Mouse (Mus musculus): ENCODE data around the gene Rbms3.
A peak's percentile ranks its signal among the peaks of the same experiment; 100 is the strongest.

Rbms3 gene

DNA sequence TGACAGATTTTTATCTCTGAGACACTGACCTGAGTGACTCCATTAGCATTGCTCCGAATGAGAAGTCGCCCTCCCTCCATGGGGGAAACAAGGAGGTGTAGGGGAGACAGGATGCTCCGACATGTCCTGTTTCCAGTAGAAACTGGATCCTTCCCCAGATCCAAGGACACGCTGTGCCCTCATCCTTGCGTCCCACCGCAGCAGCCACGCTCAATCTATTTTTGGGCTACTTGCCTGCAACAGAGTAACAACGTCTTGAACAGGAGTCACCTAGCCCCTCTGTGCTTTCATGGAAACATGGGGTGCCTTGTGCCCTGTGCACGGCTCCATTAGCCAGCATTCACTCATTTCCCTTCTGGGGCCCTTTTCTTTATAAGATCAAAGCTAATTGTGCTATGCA lies at the start of gene Rbms3:
Rbms3 (minus strand) TSS at position 143 of the 400 bp plus-strand sequence.
- no peak for DNase-seq (ENCODE audit: low spot score)

DNA sequence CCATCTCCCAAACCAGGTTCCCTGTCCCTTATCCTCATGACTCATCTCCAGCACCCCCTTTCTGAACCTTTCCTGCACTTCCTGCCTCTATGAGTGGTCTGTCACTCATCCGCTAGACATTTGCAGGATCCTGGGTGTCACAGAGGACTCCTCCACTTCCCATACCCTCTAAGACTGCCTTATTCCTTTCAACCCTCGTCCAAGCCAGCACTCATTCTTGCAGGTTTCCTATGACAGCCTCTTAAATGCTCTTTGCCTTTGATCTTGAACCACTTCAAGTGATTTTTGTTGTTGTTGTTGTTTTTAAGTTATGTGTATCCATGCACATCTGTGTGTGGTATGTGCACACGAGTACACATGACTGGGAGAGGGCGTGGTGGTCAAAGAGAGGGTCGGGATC lies 43.6 kb upstream of the Rbms3 start:
- DNase-seq (ENCODE audit: low spot score): no peak

DNA sequence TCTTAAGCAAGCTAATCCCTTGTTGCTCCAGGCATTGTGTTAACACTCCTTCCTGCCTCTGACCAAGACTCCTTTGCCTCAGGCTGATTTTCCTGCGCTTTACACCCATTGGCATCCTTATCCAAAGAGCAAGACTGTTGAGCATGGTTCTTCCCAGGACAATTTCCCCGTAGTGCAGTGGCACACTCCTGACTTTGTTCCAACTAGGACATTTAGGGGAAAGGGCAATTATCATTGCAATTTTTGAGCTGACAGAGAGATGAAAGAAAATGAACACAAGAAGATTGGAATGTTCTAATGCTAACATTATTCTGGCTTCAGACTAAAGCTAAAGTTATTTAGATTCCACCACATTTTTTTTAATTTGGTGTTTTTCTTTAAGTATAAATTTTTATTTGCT lies 24.9 kb upstream of the Rbms3 start:
- no peak for DNase-seq (ENCODE audit: low spot score)

DNA sequence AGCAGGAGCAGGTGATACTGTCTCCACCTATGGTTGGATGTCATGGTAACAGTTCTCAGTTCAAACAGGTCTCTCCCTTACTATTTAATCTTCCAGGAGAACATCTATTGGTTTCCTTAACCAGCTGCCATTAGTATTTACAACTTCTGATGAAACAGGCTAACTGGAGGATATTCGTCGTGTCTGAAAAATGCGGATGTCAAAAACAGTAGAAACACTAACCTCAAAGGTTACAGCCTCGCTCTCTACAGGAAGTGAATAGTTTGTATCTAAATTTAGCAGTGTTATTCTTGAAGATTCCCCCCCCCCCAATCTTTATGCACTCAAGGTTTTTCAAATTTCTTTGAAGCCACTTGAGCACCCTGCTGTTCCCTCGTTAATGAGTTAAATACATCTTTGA lies 23.9 kb upstream of the Rbms3 start:
- DNase-seq (ENCODE audit: low spot score): no peak

DNA sequence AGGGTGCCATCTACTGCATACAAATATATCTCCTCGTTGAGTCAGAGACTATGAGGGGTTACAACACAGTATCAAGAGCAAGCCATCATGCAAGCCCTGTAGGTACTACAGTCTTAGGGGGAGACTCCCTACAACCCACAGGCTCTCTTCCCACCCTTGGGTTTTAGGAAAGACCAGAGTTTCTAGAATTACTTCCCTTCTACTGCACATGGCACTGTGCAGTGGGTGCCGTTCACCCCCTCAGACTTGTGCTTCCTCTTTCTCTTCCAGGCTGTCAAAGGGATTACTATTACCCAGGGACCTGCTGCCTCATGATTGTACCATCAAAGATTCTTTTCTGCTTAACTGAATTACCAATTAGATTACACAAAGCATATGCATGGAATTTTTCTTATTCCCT lies 16.4 kb upstream of the Rbms3 start:
- DNase-seq (ENCODE audit: low spot score): no peak

DNA sequence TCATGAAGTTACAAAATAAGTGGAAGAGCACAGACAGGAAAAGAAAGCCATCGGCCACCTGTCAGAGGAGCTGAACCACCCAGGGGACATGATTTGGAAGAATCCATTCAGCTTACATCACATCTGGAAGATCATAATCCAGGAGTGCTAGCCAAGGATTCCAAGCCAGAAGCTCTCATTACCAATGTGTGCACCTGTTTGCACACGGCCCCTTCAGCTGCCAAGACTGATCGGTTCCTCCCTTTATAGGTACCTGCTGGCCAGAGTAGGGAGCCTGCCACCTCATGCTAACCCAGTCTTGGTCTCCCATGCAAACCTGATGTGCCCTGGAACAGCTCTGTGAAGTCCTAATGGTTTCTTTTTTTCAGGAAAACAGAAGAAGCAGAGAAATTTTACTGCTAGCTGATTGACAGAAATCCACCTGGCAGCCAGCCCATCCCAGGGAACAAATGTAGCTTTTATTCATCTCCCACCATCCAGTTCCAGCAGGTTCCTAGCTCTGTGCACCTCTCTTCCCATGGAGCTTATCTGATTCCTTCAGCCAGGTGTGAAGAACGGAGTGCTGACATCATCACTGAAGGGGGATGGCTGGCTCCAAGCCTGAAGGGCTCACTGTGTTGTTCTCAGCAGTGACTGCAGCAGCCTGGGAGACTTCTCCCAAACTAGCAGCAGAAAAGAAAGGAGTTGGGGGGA lies 11.5 kb upstream of the Rbms3 start:
- no peak for DNase-seq (ENCODE audit: low spot score)

DNA sequence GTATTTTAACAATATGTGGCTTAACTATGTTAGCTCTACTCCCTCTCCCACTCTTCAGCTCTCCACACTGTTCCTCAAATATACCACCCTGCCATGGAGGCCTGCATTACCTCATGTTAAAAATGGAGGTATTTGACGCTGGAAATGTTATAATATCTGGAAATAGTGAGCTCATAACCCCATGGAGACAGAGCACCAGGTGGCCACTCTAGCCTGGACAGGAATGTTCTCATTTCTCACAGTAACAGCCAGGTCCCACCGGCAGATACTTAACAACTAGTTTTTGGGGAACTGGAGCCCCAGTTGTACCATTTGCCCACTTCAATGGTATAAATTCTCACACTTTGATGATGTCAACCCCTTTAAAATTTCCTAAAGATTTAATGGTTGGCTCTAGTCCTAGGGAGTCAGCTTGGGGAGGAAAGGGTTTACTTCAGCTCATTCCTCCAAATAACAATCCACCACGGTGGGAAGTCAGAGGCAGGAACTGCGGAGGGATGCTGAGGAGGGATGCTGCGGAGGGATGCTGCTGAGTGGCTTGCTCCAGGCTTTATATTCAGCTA lies 9.0 kb upstream of the Rbms3 start:
- no peak for DNase-seq (ENCODE audit: low spot score)

DNA sequence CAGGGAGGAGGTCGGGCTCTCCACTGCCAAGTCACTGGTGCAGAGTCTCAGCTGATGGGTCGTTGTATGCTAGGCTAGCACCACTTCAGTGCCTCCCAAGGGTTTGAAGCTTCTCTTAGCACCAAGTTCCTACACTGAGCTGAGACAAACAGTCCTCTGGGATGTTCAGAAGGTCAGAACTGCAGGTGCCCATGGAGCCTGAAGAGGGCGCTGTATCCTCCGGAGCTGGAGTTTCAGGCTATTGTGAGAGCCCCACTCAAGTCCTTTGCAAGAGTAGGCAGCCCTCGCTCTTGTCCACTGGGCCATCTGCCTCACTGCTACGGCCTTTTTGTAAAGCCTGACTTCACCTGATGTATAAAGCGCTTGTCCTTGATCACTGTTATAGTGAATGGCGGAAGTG lies 6.8 kb upstream of the Rbms3 start:
- no peak for DNase-seq (ENCODE audit: low spot score)

DNA sequence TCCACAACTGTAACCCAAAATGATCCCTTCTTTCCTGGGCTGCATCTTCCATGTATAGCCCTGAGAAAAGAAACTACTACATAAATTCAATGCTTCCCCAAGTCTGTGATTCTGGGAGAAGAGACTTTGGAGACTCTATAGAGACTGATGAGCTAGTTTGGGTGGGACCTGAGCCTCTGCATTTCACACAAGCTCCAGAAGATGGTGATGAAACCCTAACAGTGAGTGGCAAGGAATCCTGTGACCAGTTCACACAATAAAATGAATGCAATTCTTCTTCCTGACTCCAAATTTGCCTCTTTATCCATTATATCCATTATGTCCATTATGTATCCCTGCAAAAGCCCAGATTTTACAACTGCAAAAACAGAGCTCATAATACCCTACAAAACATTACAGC lies 2.5 kb downstream of the Rbms3 start:
- no peak for DNase-seq (ENCODE audit: low spot score)

DNA sequence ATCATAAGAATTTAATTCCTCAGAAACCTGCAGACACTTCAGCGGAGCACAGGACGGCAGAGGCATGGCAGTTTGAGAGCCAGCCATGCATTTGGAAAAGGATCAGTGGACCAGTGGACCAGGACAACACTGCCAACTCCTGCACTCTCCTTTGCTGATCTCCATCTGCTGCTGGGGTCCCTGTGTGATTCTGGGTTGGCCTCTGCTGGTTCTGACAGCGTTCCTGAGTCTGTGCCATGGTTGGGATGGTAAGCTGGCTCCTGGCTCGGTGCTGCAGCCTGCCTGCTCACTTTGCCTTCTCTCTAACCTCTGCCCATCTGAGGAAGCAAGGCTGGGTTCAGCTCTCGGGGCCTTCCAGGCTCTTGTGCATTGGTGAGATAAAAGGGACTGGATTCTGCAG lies 28.9 kb downstream of the Rbms3 start:
- DNase-seq (ENCODE audit: low spot score): no peak

DNA sequence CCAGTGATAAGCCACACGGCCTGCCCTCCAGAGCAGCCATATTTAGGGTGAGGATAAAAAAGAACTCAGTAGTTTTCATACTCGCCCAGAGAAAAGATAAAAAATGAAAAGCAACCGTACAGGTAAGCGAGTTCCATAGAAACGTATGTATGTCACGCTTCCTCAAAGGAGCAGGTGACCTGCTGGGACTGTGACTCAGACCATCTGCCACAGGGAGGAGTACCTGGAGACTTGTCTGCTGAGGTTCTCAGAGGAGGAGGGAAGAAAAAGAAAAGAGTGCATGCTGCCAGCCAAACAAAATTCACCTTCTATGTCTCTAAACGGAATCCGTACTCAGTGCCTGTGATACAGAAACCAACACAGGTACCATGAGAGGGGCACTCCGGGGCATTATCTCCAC lies 30.4 kb downstream of the Rbms3 start:
- no peak for DNase-seq (ENCODE audit: low spot score)

DNA sequence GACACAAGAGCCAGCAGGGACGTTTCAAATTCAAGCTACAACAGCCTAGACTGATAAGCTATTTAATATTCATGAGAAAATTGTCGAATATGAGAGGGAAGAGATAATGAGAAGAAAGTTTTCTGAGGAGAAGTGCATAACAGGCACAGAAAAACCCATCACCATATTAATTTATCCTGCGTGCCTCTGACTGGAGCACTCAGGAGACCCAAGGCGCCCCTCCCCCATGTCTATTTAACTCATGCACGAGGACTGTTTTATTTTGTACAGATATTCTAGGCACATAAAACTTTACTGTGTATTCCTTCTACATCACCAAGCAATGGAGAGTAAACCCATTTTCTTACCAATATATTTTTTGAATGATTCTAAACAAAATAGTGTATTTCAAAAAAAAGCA lies 33.6 kb downstream of the Rbms3 start:
- no peak for DNase-seq (ENCODE audit: low spot score)

DNA sequence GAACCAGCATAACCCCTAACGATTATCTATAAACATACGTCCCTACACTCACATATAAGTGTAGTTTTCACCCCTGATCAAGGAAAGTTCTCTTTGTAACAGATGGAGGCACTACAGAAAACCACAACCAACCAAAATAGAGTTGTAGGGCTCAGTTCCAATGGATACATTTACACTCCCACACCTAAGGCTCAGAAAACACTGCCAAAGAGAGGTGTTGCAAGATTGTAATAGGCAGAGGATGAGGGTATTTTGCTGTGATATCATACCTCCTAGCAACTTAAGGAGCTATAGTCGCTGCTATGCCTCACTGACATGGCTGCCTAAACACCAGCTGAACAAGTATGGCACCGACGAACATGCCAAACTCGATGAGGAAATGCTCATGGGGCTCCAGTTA lies 44.4 kb downstream of the Rbms3 start:
- DNase-seq (ENCODE audit: low spot score): no peak

DNA sequence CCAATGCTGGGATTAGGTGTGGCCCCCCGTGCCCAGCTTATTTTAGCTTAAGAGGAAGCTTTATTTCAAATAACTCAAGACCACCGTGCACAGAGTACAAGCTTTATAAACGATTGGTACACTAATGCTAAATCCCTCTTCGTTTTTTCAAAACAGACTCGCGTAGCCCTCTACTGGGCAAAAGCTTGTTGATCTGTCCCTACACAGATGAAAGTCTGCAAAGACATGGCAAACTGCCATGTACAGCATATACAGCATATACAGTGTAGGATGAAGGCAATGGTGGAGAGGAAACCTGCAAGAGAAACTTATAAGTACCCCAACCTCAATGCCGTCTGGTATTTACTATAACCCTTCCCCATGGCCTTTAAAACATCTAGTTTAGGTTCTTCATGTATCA lies 46.1 kb downstream of the Rbms3 start:
- peak; percentile 42 for DNase-seq (ENCODE audit: low spot score)

DNA sequence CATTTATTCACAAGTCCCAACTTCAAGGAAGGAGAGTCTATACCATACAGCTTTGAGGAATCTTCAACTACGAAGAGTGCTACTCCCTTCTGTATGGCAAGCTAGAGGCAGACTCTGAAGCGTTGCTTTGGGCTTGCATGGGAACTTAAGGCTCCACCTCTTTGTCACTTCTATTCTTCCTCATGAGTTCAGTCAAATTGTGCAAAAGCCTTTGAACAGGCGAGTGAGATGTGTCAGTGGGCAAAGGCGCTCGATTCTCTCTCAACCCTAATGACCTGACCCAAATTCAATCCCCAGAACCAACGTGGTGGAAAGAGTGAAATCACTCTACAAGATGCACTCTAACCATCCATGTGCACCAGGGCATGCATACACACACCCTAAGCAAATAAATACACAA lies 47.1 kb downstream of the Rbms3 start:
- no peak for DNase-seq (ENCODE audit: low spot score)

DNA sequence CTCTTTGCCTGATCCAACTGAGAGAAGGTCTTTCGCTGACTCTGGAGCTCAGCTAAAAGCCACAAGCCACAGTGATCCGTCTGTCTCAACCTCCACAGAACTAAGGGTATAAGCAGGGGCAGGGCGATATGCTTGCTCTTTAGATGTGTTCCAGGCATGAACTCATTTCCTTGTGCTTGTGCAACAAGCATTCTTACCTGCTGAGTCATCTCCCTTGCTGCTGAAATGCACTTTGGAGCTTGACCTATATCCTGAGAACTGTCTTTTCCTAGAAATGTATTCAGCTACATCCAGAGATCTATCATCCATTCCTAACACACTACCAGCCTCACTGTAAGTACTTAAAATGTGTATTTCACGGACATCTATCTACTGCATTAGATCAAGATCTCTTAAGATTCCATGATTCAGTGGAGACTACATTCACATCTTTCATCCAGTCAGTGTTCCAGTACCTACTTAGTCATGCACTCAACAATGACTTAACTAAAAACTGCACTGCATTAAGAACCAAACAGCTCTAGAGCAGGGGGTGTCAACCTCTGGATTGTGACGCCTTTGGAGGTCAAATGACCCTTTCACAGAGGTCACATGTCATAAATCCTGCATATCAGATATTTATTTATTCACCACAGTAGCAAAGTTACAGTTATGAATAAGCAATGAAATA lies 58.4 kb downstream of the Rbms3 start:
- no peak for DNase-seq (ENCODE audit: low spot score)

DNA sequence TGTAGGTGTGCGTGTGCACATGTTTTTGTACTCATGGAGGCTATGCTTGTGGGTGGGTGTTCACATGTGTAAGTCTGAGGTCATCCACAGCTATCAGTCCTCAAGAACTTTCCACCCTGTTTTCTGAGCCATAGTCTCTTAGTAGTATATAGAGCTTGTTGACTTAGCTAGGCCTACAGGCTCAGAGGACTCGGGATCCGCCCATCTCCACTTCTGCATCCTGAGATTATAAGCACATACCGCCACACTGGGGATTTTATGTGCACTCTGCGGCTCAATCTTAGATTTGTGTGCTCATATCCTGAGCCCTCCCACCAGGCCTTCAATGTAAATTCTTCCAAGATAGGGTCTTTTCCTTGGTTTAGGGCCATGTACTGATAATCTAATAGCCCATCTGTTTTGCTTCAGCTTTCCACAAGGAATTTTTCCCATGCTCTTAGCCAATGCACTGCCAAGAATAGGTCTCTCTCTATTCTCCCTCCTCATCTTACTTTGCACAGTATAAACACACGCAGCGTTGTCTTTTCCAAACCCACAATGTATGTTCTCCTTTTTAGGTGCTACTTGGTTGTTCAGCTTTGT lies 59.4 kb downstream of the Rbms3 start:
- DNase-seq (ENCODE audit: low spot score): no peak

DNA sequence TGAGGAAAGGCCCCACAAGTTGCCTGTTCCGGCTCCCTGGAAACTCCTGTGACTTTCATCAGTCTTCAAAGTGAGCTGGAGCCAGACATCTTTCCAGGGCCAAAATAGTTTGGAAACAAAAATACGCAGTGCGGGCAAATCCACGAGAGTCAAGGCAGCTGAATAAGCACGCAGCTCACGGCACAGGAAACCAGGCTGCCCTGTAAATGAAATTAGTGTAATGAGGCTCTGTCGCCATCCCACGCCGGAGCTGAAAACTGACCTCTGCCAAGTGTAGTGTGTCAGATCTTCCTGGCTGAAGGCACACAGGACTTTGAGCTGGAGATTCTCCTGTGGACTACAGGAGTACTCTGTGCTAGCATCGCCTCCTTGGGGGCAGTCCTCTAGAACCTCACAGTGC lies 63.4 kb downstream of the Rbms3 start:
- DNase-seq (ENCODE audit: low spot score): peak; percentile 13

DNA sequence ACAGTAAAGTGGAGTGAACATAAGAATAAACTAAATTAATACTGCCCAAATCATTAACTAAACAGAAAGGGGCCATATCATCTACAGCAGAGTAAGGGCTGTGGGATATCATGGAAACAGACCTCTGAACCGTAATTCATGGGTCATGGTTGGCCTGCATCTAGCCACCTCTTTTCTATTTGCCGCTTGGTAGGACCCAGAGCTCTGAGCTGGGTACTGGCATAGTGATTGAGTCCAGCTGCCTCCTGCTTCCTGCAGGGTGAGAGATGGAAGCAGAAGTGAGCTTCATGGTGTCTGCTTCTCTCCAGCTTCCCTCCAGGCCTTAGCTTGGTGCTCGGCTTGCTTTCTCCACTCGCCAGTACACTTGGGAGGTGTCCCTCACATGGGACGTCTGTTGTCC lies 71.2 kb downstream of the Rbms3 start:
- DNase-seq (ENCODE audit: low spot score): no peak

DNA sequence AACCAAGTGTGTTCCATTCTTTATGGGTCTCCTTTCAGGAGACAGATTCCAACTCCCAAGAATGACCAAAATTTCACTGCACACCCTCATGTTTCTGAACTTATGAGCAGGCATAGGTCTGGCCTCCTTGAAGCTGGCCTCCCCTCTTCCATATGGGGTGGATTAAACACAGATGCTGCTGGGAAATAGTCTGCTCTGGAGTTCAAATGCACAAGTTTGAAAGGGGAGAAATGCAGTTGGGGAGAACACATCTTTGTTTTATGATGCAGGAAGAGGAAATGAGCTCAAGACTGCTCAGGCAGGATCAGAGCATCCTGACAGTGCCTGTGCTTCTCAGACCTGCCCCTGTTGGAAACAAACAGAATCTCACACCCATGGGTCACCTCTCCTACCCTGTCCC lies 75.4 kb downstream of the Rbms3 start:
- peak; percentile 21 for DNase-seq (ENCODE audit: low spot score)

DNA sequence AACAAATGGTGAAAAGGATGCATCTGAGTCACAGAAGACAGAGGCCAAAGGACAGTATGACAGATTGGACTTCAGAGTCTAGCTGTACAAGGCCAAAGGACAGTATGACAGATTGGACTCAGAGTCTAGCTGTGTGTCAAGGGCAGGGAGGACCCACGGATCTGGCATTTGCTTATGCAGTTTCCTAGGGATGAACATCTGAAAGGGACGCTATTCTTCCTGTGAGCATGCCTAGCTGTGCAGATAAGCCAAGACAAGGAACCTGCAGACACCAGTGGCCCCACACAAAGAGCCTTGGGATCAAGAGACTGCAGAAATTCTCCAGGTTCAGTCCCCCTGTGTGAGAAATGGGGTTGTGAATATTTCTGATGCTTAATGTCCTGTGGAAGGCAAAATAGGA lies 100.4 kb downstream of the Rbms3 start:
- DNase-seq (ENCODE audit: low spot score): no peak

DNA sequence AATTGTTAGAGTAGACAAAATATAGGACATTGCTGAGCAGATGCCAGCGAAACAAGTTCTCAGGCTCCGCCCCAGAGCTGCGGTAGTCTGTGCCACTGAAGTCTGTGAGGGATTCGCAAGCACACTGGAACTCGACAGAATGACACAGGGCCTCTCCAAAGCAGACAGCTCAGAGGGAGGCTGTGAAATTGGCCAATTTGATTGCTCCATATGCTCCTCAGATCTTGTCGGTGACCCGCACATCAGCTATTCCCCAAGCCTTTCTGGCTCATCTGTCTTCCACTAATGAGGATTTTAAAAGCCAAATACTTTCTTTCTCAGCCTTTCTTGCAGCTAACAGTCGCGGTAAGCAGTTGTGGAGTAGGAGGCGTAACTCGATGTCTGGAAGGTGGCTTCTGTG lies 120.8 kb downstream of the Rbms3 start:
- DNase-seq (ENCODE audit: low spot score): peak; percentile 5

DNA sequence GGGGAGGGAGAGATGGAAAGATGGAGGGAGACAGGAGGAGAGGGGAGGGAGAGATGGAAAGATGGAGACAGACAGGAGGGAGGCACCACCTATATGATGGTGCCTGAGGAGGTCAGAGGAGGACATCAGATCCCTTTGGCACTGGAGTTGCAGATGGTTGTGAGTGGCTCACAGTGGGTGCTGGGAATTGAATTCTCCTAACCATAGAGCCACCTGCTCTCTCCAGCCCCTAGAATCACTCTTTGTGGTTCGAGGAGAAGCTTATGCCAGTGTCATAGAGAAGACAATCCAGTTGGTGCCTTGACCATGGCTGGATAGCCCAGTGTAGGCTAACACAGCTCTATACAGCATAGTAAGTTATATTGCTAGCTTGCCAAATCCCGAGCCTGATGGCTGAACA lies 137.8 kb downstream of the Rbms3 start:
- DNase-seq (ENCODE audit: low spot score): no peak

Data from embryo, embryonic 10.5 days (tissue).